Mouse (Mus musculus) thymus, adult 2 months (tissue): ENCODE data around the gene Napepld.

Experiments used
- CTCF ChIP-seq: fragments of 200-500 bp; IDR thresholded peaks from 2 replicates; pipeline ENCODE4 v1.5.1; 2012; ENCODE audit warnings: mild to moderate bottlenecking, control low read depth, low read length, moderate library complexity, borderline replicate concordance; ENCODE audit not compliant: control insufficient read depth, poor library complexity, insufficient read depth; ENCODE audit errors: extremely low read depth
- POLR2A ChIP-seq: fragments of 200-500 bp; IDR thresholded peaks from 2 replicates; pipeline ENCODE4 v1.6.1; 2012; ENCODE audit warnings: mild to moderate bottlenecking, low read length, control low read depth, moderate library complexity; ENCODE audit not compliant: control insufficient read depth, poor library complexity, insufficient read depth; ENCODE audit errors: extremely low read depth

GRCm38 (mm10) chr5:21744651-21745050 lies 43.5 kb upstream of the Napepld start:
- no peak for TF ChIP-seq CTCF
- TF ChIP-seq POLR2A, result no peak
